Mouse (Mus musculus) liver, embryonic 14.5 days (tissue): ENCODE results near the gene Col6a6.

Experiments used
- CTCF ChIP-seq: IDR thresholded peaks from 2 replicates; pipeline ENCODE4 v1.5.1; 2016; ENCODE audit warnings: antibody characterized with exemption, low read depth, control low read depth
- EP300 ChIP-seq: IDR thresholded peaks from 2 replicates; pipeline ENCODE4 v1.6.1; 2016; ENCODE audit warnings: antibody characterized with exemption, low read depth

- no peak for TF ChIP-seq CTCF
- TF ChIP-seq EP300, result no peak
These were observed 93.3 kb downstream of the Col6a6 start for GRCm38 (mm10) chr9:105734651-105735050.
